Mouse (Mus musculus) heart, postnatal 0 days (tissue): ENCODE measurements around the gene Cnot2.

Experiments
- CTCF ChIP-seq: IDR thresholded peaks from 2 replicates; pipeline ENCODE4 v1.5.1; 2016; ENCODE audit warnings: antibody characterized with exemption, control low read depth, low read depth
- EP300 ChIP-seq: IDR thresholded peaks from 2 replicates; pipeline ENCODE4 v1.6.1; 2016; ENCODE audit warnings: antibody characterized with exemption, low read depth

- no peak for TF ChIP-seq CTCF
- no peak for TF ChIP-seq EP300
Observed at GRCm38 (mm10) chr10:116476559-116476958, 104.8 kb downstream of the Cnot2 start.
